Mouse (Mus musculus) kidney, adult 2 months (tissue): ENCODE measurements around the gene Cxcr5. TPM values are rescaled to one million over a fixed set of nuclear protein-coding genes. Genes with fewer than 3 reads are reported as not detected.

Source experiments
- DNase-seq: peaks from one replicate; pipeline ENCODE4 v3.0.0; 2021
- H3K27ac ChIP-seq: fragments of 200-500 bp; 2 replicates; pipeline ENCODE4 v1.5.1; 2012; ENCODE audit warnings: low read depth, low read length, control low read depth, inconsistent platforms; ENCODE audit not compliant: insufficient read depth
- H3K27me3 ChIP-seq: fragments of 200-500 bp; replicated peaks from 2 replicates; pipeline ENCODE4 v1.6.1; 2012; ENCODE audit warnings: mild to moderate bottlenecking, moderate library complexity, low read length, inconsistent platforms; ENCODE audit not compliant: control insufficient read depth, insufficient read depth
- H3K36me3 ChIP-seq: fragments of 200-500 bp; 2 replicates; pipeline ENCODE4 v1.6.1; 2012; ENCODE audit warnings: mild to moderate bottlenecking, moderate library complexity, low read length, inconsistent platforms; ENCODE audit not compliant: control insufficient read depth, insufficient read depth
- H3K4me1 ChIP-seq: fragments of 200-500 bp; 2 replicates; pipeline ENCODE4 v1.6.1; 2011; ENCODE audit warnings: low read length; ENCODE audit not compliant: control insufficient read depth, insufficient read depth
- H3K4me3 ChIP-seq: fragments of 200-500 bp; 2 replicates; pipeline ENCODE4 v1.5.1; 2011; ENCODE audit warnings: mild to moderate bottlenecking, low read depth, low read length, control low read depth; ENCODE audit not compliant: insufficient read depth
- CTCF ChIP-seq: fragments of 200-500 bp; conservative IDR thresholded peaks from 2 replicates; pipeline ENCODE4 v1.5.1; 2011; ENCODE audit warnings: low read depth, mild to moderate bottlenecking, control low read depth, low read length, moderate library complexity, mixed read lengths; ENCODE audit not compliant: insufficient read depth, insufficient read length
- POLR2A ChIP-seq: fragments of 200-500 bp; IDR thresholded peaks from one replicate; pipeline ENCODE4 v1.6.1; 2011; ENCODE audit warnings: low read depth, low read length, control low read depth
- WGBS: fragments of 180-500 bp; shearing (Covaris S2); methylation state at CpG from one replicate; pipeline ENCODE4 v1.1.7; 2018; 5-methylcytosine and 5-hydroxymethylcytosine counted together
- polyA plus RNA-seq: library from polyadenylated mRNA; depleted of rRNA; stranded (reverse); fragments of >200 nt; gene quantifications from 2 replicates; pipeline ENCODE4 v1.2.3, GENCODE M21; 2012

The Cxcr5 gene
- polyA plus RNA-seq, 1 experiment: 4.0 TPM

DNA sequence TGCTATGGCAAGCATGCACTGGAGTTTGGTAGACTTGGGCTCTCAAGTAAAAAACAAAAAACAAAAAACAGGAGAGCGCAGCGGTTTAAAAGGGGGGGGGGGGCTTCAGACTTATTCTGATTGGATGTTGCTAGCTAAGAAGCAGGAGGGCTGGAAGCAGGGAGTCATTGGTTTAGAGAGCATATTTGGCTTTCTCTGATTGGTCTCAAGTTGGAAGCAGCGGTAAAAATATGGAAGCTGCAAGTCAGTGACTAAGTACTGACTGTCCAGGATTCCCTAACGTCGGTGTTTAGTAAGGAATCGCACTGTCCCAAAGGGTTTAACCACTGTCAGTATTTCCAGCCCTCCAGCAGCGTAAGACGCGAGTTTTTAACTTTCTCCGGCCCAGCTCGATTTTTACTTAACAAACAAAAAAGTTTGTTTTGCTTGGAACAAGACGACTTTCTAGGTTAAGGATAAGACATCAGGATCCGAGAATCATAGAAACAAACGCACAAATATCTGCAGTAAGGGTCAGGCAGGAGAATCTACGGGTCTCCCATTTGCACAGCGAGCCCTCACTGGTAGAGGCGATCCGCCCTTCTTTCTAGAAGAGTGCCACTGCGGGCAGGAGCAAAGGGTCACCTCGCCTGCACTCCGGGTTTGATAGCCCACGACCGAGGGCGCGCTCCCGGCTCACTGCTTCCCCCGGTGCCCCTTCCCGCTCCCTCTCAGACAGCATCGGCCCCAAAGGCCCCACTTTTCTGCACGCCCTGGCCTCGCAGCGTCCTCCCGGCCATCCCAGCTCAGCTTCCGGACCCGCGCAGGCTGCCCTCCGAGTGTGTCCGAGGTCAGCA is 42.0 kb upstream of the Cxcr5 start:
- Histone ChIP-seq H3K27me3 (no peaks in the 10 kb centered on the region), H3K36me3 (peaks cover 5% of the 10 kb centered on the region; the same call in 1 of the 2 replicates), H3K4me3 (peak overlapping the region; percentile 83), H3K4me1 (peaks cover 23% of the 10 kb centered on the region), H3K27ac (peak overlapping the region; percentile 96)
- TF ChIP-seq CTCF (no peak), POLR2A (no peak)
- WGBS: under 1% methylated on average over 38 of the region's 38 CpGs
- DNase-seq: peak; percentile 87

DNA sequence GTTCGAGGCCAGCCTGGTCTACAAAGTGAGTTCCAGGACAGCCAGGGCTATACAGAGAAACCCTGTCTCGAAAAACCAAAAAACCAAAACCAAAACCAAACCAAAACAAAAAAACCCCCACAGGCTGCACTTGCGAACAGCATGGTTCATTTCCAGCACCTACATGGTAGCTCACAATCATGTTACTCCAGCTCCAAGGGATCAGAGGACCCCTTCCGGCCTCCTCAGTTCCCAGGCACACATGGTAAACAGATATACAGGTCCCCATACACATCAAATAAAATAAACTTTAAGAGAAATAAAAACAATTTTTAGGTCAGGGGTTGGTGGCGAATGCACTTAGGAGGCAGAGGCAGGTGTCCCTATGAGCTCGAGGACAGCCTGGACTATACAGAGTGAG is 41.1 kb upstream of the Cxcr5 start:
- H3K4me3 ChIP-seq: no peak overlapping the region
- 66% methylated on average over 6 of the region's 6 CpGs for WGBS
- DNase-seq: no peak
- H3K27me3 ChIP-seq: no peaks in the 10 kb centered on the region
- peaks cover 26% of the 10 kb centered on the region for H3K4me1 ChIP-seq
- peaks cover under 1% of the 10 kb centered on the region; the same call in 1 of the 2 replicates for H3K36me3 ChIP-seq
- H3K27ac ChIP-seq: peak overlapping the region; percentile 47
- TF ChIP-seq CTCF (no peak), POLR2A (no peak)

DNA sequence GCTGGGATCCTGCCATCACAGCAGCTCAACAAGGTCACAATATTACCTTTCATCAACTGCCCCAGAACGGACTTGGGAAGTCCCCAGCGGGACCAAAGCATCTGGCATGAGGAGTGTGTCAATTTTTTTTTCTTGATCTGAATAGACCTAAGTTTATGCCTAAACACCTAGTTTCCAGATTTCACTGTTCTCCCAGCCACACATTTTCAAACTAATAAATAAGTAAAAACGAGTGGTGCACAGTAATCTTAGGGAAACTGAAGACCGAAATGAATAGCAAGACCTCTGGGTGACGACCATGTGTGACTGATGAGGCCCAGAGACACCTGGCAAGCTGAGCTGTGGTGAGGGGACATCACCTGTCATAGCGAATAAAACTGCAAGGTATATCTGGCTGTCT is 39.1 kb upstream of the Cxcr5 start:
- Histone ChIP-seq H3K4me3 (no peak overlapping the region), H3K27ac (no peak overlapping the region), H3K4me1 (peaks cover 24% of the 10 kb centered on the region), H3K27me3 (no peaks in the 10 kb centered on the region), H3K36me3 (no peaks in the 10 kb centered on the region)
- DNase-seq: no peak
- WGBS: 77% methylated on average over 6 of the region's 6 CpGs
- no peak for TF ChIP-seq POLR2A
- TF ChIP-seq CTCF: no peak

DNA sequence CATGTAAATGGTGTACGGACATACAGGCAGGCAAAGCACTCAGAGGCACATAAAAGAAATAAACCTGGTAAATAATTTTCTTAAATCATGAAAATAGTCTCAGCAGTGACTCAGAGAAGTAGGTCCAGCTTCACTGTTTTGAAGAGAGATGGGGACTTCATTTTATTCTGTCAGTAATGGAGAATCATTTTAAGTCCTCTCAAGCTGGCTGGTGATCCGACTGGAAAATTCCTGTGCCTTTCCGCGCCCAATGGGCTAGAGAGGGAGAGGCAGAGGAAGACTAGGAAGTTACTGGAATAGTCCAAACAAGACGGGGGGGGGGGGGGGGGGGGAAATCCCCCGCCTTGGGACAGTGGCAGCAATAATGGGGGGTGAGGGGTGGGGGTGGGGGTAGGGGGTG is 37.9 kb upstream of the Cxcr5 start:
- Histone ChIP-seq H3K4me1 (peaks cover 31% of the 10 kb centered on the region), H3K27ac (peak overlapping the region; percentile 83), H3K27me3 (no peaks in the 10 kb centered on the region), H3K4me3 (no peak overlapping the region; the same call in 1 of the 2 replicates), H3K36me3 (no peaks in the 10 kb centered on the region)
- TF ChIP-seq CTCF (no peak), POLR2A (no peak)
- peak; percentile 61 for DNase-seq
- whole genome bisulfite sequencing: 9% methylated on average over 5 of the region's 6 CpGs

DNA sequence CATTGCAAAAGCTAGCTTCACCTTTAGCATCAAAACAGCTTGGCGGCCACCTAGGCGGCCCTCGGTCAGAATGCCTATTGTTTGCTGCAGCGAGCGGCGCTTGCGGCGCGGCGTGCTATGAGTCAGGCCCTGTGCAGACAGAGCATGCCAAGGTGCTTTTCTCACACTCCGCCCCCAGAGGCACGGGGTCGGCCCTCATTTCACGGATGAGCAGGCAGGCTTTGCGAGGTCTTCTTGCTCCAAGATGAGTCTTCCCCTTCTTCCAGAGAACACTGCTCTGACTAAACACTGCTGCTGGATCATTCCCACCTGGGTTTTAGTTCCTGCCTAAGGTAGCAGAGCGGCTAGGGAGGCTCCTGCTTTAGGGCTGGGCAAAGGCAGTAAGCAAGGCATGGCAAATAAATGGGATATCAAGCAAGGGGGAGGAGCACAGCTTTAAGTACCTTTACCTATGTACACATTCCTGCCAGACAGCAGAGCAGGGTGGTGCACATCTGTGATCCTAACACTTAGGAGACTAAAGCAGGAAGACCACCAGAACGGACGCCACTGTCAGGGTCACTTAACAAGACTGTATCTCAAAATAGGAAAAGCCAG is 37.3 kb upstream of the Cxcr5 start:
- TF ChIP-seq POLR2A (peak; percentile 9), CTCF (no peak)
- H3K4me3 ChIP-seq: peak overlapping the region; percentile 6; the same call in 1 of the 2 replicates
- WGBS: 13% methylated on average over 18 of the region's 18 CpGs
- peak; percentile 74 for DNase-seq
- H3K36me3 ChIP-seq: no peaks in the 10 kb centered on the region
- H3K27me3 ChIP-seq: no peaks in the 10 kb centered on the region
- peak overlapping the region; percentile 83 for H3K27ac ChIP-seq
- H3K4me1 ChIP-seq: peaks cover 31% of the 10 kb centered on the region

DNA sequence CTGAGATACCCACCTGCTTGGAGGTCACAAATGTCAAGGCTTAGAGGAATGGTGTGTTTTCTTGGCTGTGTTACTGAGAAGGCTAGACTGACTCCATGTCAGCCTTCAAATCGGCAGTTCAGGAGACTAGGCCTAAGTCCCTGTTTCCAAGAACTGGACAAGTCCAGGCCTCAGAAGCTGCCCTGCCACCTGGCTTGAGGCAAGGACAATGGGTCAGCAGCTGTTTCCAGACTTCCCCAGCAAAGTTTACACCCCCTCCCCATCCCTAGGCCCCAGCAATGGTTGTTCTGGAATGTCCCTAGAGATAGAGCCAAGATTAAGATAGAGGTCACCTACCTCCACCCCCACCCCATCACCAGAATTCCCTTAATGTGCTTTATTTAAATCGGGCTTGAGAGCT is 36.1 kb upstream of the Cxcr5 start:
- H3K4me1 ChIP-seq: peaks cover 26% of the 10 kb centered on the region
- TF ChIP-seq POLR2A: no peak
- no peak for TF ChIP-seq CTCF
- no peaks in the 10 kb centered on the region for H3K36me3 ChIP-seq
- WGBS: 80% methylated on average over 2 of the region's 2 CpGs
- H3K4me3 ChIP-seq: no peak overlapping the region
- no peak for DNase-seq
- H3K27me3 ChIP-seq: no peaks in the 10 kb centered on the region
- H3K27ac ChIP-seq: no peak overlapping the region

DNA sequence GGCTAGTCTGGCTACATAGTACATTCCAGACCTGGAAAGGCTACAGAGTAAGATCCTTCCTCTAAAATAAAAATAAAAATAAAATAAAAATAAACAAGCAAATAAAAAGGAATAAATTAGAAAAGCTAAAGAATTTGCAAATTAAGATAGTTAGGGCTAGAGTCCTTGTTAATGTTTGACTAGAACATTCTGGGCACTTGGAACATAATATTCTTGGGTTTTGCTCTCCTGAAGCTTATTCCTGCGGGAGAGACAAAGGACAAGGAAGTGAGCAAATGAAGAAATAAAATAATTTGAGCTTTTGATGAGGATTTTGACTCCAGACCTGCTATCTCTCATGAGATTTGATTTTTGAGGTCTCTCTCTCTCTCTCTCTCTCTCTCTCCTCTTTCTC is 33.9 kb upstream of the Cxcr5 start:
- TF ChIP-seq POLR2A (no peak), CTCF (no peak)
- peaks cover 26% of the 10 kb centered on the region for H3K4me1 ChIP-seq
- DNase-seq: peak; percentile 58
- H3K27ac ChIP-seq: peak overlapping the region; percentile 96
- no peaks in the 10 kb centered on the region for H3K36me3 ChIP-seq
- H3K27me3 ChIP-seq: no peaks in the 10 kb centered on the region
- no peak overlapping the region for H3K4me3 ChIP-seq
- 30% methylated on average over 1 of the region's 1 CpGs for WGBS
